Mouse (Mus musculus) E14TG2a.4 (cell line): ENCODE data around the gene Psmc1.

Experiments
- CTCF ChIP-seq: conservative IDR thresholded peaks from 2 replicates; pipeline ENCODE4 v1.5.1; 2014; ENCODE audit warnings: low read length
- POU5F1 ChIP-seq: IDR thresholded peaks from 2 replicates; pipeline ENCODE4 v1.6.1; 2014; ENCODE audit warnings: low read length, borderline replicate concordance

- peak; percentile 81 for TF ChIP-seq CTCF
- no peak for TF ChIP-seq POU5F1
Measured at GRCm38 (mm10) chr12:100131655-100132054, 21.7 kb downstream of the Psmc1 start.
